Mouse (Mus musculus): ENCODE results near the gene Rec8. TPM values are rescaled to one million over a fixed set of nuclear protein-coding genes. Genes with fewer than 3 reads are reported as not detected.

Rec8 gene
- polyA plus RNA-seq, 1 experiment from 2014 or later = 11.3 TPM

DNA sequence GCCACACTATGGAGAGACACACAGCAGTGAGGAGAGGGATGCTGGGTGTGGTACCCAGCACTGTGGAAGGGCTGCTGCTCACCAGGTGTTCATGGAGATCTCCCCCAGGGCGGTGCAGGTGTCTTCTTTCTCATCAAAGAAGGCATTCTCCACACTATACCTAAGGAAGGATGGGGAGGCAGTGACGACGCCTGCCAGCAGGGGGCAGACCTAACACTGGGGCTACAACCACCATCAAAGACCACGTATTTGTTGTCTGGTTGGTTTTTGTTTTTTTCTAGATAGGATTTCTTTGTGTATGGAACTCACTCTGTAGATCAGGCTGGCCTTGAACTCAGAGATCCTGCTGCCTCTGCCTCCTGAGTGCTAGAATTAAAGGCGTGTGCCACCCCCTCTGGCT is 11.5 kb downstream of the Rec8 start:
- Histone ChIP-seq H3K9me3 (ENCODE audit: control insufficient read depth, low read length) (no peaks in the 10 kb centered on the region), H3K27ac (ENCODE audit: low read length) (no peak overlapping the region), H3K36me3 (ENCODE audit: control insufficient read depth, insufficient read depth) (peaks cover 48% of the 10 kb centered on the region), H3K4me2 (ENCODE audit: low read length) (no peak overlapping the region), H3K9ac (replicated peaks; ENCODE audit: low read depth, low read length) (no peak overlapping the region), H3K27me3 (replicated peaks; ENCODE audit: control insufficient read depth, insufficient read depth, low read length) (no peaks in the 10 kb centered on the region), H3K4me1 (replicated peaks; ENCODE audit: control insufficient read depth, insufficient read depth, low read length) (peaks cover 5% of the 10 kb centered on the region), H3K4me3 (replicated peaks; ENCODE audit: low read length) (no peak overlapping the region)
- no peak for ATAC-seq
- WGBS = 46% methylated on average over 5 of the region's 5 CpGs

DNA sequence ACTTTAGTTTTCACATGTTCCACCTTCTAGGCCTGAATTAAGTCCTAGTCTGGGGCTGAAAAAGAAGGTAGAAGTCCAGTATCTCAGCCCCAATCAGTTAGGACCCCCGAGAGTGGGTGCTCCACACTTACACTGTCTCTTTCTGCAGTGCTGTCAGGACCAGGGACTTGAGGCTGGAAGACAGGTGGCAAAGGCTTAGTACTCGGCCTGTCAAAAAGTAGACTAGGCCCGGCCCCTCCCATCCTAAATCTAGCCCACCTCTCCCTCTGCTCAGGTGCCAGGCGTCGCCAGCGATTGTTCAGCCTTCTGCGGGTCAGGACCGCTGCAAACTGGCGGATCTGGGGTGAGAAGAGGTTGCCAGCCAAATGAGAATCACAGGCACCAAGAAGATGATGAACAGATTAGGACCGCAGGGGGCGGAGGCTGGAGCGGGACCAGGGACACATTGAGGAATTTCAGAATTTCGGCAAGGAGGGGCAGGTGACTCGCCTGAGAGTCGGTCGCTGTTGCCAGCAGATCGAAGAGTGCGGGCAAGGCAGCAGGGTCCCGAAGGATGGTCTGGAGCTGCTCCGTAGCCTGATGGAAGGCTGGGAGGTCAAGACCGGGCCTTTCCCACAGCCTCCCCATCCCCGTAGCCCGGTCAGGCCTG is 17.2 kb downstream of the Rec8 start:
- no peaks in the 10 kb centered on the region for H3K9me3 ChIP-seq (ENCODE audit: control insufficient read depth, low read length)
- peaks cover 18% of the 10 kb centered on the region for H3K4me1 ChIP-seq (replicated peaks; ENCODE audit: control insufficient read depth, insufficient read depth, low read length)
- H3K9ac ChIP-seq (replicated peaks; ENCODE audit: low read depth, low read length) = peak overlapping the region; percentile 72
- ATAC-seq = peak; percentile 35; the same call in 1 of the 2 replicates
- peak overlapping the region; percentile 73 for H3K27ac ChIP-seq (ENCODE audit: low read length)
- H3K27me3 ChIP-seq (replicated peaks; ENCODE audit: control insufficient read depth, insufficient read depth, low read length) = no peaks in the 10 kb centered on the region
- peaks cover 19% of the 10 kb centered on the region for H3K36me3 ChIP-seq (ENCODE audit: control insufficient read depth, insufficient read depth)
- H3K4me3 ChIP-seq (replicated peaks; ENCODE audit: low read length) = peak overlapping the region; percentile 72
- peak overlapping the region; percentile 92 for H3K4me2 ChIP-seq (ENCODE audit: low read length)
- 4% methylated on average over 23 of the region's 23 CpGs for WGBS

DNA sequence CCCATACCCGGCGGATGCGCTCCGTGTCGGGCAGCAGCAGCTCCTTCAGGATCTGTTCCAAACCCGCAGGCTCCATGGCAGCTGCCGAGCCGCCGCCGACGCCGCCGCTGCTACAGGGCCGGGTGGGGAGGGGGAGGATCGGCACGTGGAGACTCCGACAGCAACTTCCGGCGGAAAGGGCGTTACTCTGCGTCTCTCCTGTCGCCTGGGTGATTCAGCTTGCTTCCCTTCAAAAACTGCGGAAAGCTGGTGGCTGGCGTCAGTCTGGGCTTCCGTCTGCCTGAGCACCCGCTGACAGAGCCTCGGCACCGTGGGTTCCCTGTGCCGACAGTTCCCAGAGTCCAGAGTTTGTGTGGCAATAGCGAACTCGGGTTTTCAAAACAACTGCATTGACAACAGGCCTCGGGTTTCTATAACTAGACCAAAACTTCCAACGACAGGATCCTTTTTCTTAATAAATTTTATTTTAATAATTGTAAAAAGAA is 17.7 kb downstream of the Rec8 start, which contains the start of gene Ipo4:
TSS of gene Ipo4 (minus strand) at position 435 of the 485 bp plus-strand sequence.
- 1% methylated on average over 33 of the region's 33 CpGs for WGBS

DNA sequence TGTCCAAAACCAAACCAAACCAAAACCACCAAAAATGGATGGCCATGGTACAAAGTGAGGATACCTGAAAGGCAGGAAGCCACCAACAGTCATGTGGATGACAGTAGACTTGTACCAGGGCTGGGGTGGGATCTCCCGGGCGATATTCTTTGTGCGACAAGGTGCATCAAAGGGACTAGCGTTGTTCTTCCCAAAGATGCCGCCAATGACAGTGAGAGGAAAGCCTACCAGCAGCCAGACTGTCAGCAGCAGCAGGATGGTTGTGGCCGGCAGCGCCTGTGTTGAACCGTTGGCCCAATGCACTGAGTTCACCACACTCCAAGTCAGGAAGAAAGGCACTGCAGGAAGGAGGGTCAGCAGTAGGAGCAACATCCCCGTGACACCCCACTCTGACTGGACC is 20.0 kb downstream of the Rec8 start, which contains the start of gene Gm49378:
TSS of gene Gm49378 (minus strand) at position 101 of the 400 bp plus-strand sequence.
- no peak for ATAC-seq
- Histone ChIP-seq H3K9ac (replicated peaks; ENCODE audit: low read depth, low read length) (no peak within 1 kb of the TSS), H3K4me1 (replicated peaks; ENCODE audit: control insufficient read depth, insufficient read depth, low read length) (peaks cover 24% of the 10 kb centered on the region), H3K36me3 (ENCODE audit: control insufficient read depth, insufficient read depth) (peaks cover 22% of the 10 kb centered on the region), H3K4me3 (replicated peaks; ENCODE audit: low read length) (no peak within 1 kb of the TSS), H3K27me3 (replicated peaks; ENCODE audit: control insufficient read depth, insufficient read depth, low read length) (no peaks in the 10 kb centered on the region), H3K9me3 (ENCODE audit: control insufficient read depth, low read length) (no peaks in the 10 kb centered on the region), H3K4me2 (ENCODE audit: low read length) (no peak within 1 kb of the TSS), H3K27ac (ENCODE audit: low read length) (no peak within 1 kb of the TSS)
- 95% methylated on average over 9 of the region's 9 CpGs for WGBS

More for the DNA sequence above, 17.7 kb downstream of the Rec8 start, which contains the start of gene Ipo4:
- H3K9ac ChIP-seq (replicated peaks; ENCODE audit: low read depth, low read length) = peak within 1 kb of the TSS; percentile 72
- H3K36me3 ChIP-seq (ENCODE audit: control insufficient read depth, insufficient read depth) = peaks cover 18% of the 10 kb centered on the region
- no peaks in the 10 kb centered on the region for H3K27me3 ChIP-seq (replicated peaks; ENCODE audit: control insufficient read depth, insufficient read depth, low read length)
- peak within 1 kb of the TSS; percentile 92 for H3K4me2 ChIP-seq (ENCODE audit: low read length)
- H3K27ac ChIP-seq (ENCODE audit: low read length) = peak within 1 kb of the TSS; percentile 73
- no peaks in the 10 kb centered on the region for H3K9me3 ChIP-seq (ENCODE audit: control insufficient read depth, low read length)
- H3K4me1 ChIP-seq (replicated peaks; ENCODE audit: control insufficient read depth, insufficient read depth, low read length) = peaks cover 18% of the 10 kb centered on the region
- peak; percentile 96 for ATAC-seq
- peak within 1 kb of the TSS; percentile 72 for H3K4me3 ChIP-seq (replicated peaks; ENCODE audit: low read length)

DNA sequence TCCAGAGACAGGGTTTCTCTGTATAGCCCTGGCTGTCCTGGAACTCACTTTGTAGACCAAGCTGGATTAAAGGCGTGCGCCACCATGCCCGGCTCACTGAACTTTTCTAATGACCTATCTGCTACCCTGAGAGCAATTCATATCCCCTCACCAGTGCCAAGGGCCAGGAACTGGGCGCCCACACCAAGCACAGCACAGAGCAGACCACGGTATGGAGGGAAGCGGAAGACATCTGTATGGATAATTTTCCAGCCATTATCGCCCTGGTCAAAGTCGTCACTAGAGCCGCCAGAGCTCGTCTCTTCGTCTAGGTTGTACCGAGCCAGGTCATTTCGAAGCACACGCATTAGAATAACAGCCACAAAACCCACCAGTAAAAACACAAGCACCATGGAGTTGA is 23.0 kb downstream of the Rec8 start:
- Histone ChIP-seq H3K9me3 (ENCODE audit: control insufficient read depth, low read length) (no peaks in the 10 kb centered on the region), H3K4me3 (replicated peaks; ENCODE audit: low read length) (no peak overlapping the region), H3K9ac (replicated peaks; ENCODE audit: low read depth, low read length) (no peak overlapping the region), H3K4me2 (ENCODE audit: low read length) (no peak overlapping the region), H3K4me1 (replicated peaks; ENCODE audit: control insufficient read depth, insufficient read depth, low read length) (peaks cover 24% of the 10 kb centered on the region), H3K36me3 (ENCODE audit: control insufficient read depth, insufficient read depth) (peaks cover 20% of the 10 kb centered on the region), H3K27me3 (replicated peaks; ENCODE audit: control insufficient read depth, insufficient read depth, low read length) (no peaks in the 10 kb centered on the region), H3K27ac (ENCODE audit: low read length) (no peak overlapping the region)
- no peak for ATAC-seq
- 98% methylated on average over 14 of the region's 14 CpGs for WGBS

DNA sequence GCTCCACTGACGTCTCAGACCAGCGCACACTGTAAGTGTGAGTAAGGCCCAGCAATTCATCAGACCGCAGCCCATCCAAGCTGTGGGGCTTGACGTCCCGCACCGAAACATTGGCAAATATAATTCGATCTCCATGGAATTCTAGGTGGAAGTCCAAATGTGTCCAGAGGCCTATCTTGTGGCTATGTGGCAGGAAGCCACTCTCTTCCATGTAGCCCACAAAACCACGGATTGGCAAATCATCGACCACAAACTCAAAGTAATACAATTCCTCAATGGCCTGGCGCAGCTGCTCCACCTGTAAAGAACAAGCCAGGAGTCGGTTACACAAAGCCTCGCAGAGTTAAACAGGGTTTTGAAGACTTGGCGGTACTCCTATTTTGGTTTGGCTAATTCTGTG is 23.5 kb downstream of the Rec8 start:
- WGBS = 98% methylated on average over 13 of the region's 13 CpGs
- H3K9ac ChIP-seq (replicated peaks; ENCODE audit: low read depth, low read length) = no peak overlapping the region
- no peaks in the 10 kb centered on the region for H3K9me3 ChIP-seq (ENCODE audit: control insufficient read depth, low read length)
- peaks cover 20% of the 10 kb centered on the region for H3K36me3 ChIP-seq (ENCODE audit: control insufficient read depth, insufficient read depth)
- no peak overlapping the region for H3K4me3 ChIP-seq (replicated peaks; ENCODE audit: low read length)
- no peak for ATAC-seq
- peaks cover 21% of the 10 kb centered on the region for H3K4me1 ChIP-seq (replicated peaks; ENCODE audit: control insufficient read depth, insufficient read depth, low read length)
- H3K4me2 ChIP-seq (ENCODE audit: low read length) = no peak overlapping the region
- H3K27ac ChIP-seq (ENCODE audit: low read length) = no peak overlapping the region
- H3K27me3 ChIP-seq (replicated peaks; ENCODE audit: control insufficient read depth, insufficient read depth, low read length) = no peaks in the 10 kb centered on the region

DNA sequence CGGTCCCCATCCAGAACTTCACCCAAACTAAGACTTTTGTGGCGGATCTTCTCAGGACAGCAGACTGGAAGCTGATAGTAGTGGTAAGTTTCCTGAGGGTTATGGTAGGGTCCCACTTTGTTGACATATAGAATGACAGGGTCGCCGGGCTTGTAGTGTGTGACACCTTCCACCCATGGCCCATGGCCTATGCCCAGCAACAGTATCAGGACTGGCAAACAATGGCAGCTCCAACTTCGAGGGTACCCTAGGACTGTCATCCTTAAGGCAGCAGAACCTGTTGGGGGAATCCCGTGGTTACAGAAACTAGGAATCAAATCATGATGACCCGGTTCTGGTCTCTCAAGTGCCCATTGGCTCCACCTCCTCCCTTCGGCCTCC is 24.8 kb downstream of the Rec8 start:
- Histone ChIP-seq H3K4me1 (replicated peaks; ENCODE audit: control insufficient read depth, insufficient read depth, low read length) (peaks cover 21% of the 10 kb centered on the region), H3K4me2 (ENCODE audit: low read length) (peak overlapping the region; percentile 84), H3K27ac (ENCODE audit: low read length) (peak overlapping the region; percentile 97), H3K27me3 (replicated peaks; ENCODE audit: control insufficient read depth, insufficient read depth, low read length) (no peaks in the 10 kb centered on the region), H3K9ac (replicated peaks; ENCODE audit: low read depth, low read length) (peak overlapping the region; percentile 97), H3K9me3 (ENCODE audit: control insufficient read depth, low read length) (no peaks in the 10 kb centered on the region), H3K4me3 (replicated peaks; ENCODE audit: low read length) (peak overlapping the region; percentile 99), H3K36me3 (ENCODE audit: control insufficient read depth, insufficient read depth) (peaks cover 14% of the 10 kb centered on the region)
- WGBS = 23% methylated on average over 8 of the region's 8 CpGs
- ATAC-seq = peak; percentile 35

DNA sequence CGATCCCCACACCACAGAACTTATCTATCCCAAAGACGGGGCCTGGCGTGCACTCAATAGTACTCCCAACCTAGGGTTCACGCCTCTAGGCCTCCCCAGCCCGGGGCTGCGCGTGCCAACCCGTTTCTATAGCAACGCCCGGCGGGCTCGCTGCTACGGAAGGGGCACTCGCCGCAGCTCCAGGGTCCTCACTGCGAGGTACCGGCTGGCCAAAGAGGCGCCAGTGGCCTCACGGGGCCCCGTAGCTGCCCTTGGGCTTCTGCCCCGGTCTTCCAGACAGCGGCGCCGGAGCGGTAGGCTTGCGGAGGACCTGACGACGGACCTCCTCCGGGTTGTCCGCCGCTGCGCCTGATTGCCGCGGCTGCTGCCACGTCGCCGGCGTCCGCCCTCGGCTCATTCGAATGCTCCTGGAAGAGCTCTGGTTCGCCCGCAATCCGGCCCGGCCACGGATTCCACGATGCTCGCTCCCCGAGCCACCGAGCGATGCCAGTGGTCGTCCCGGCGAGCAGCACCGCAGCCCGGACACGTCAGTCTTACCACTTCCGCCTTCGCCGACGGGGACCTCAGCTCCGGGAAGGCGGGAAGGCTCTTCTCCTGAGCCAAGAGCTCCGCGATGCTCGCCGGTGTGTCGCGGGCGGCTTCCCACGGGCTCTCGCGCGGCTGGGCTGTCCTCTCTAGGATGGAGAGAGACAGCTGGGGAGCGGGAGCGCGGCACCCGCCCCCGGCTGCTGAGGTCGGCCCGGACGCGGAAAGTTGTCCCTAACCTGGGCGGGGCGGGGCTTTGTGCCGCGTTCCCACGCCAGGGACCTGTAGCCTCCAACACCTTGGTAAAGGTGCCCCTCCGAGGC is 25.4 kb downstream of the Rec8 start, which contains the start of gene Tm9sf1:
TSS of gene Tm9sf1 (minus strand) at position 747 of the 848 bp plus-strand sequence.
- H3K9me3 ChIP-seq (ENCODE audit: control insufficient read depth, low read length) = no peaks in the 10 kb centered on the region
- peak within 1 kb of the TSS; percentile 99 for H3K4me3 ChIP-seq (replicated peaks; ENCODE audit: low read length)
- ATAC-seq = peak; percentile 91
- H3K4me2 ChIP-seq (ENCODE audit: low read length) = peak within 1 kb of the TSS; percentile 84
- peak within 1 kb of the TSS; percentile 97 for H3K9ac ChIP-seq (replicated peaks; ENCODE audit: low read depth, low read length)
- no peaks in the 10 kb centered on the region for H3K27me3 ChIP-seq (replicated peaks; ENCODE audit: control insufficient read depth, insufficient read depth, low read length)
- WGBS = under 1% methylated on average over 89 of the region's 89 CpGs
- peaks cover 9% of the 10 kb centered on the region for H3K36me3 ChIP-seq (ENCODE audit: control insufficient read depth, insufficient read depth)
- H3K27ac ChIP-seq (ENCODE audit: low read length) = peak within 1 kb of the TSS; percentile 97
- peaks cover 21% of the 10 kb centered on the region for H3K4me1 ChIP-seq (replicated peaks; ENCODE audit: control insufficient read depth, insufficient read depth, low read length)

DNA sequence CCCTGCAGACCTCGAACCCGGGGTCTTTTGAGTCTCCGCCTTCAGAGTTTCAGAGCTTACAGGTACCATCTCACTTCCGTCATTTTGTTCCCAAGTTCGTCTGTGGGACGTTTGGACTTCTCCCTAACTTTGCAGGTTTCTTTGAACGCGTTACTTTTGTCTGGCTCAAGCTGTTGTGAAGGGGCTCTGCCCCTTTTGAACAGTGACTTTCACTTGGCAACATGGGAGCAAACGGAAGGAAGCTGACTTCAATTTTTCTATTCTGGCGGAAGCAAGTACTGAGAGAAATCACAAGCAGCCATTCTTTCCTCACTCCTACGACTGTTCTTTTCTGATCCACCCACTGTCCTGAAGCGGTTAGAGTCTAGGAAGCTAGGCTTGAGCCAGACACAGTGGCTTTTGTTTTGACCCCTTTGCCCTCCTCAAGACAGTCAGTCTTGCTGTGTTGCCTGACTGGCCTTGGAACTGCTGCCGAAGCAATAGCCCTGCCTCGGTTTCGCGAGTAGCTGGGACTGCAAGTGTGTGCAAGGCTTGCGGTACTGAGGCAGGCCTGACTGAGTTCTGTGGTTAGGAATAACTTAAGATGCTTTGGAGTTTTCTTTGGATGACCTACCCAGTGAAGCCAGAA is 26.5 kb downstream of the Rec8 start:
- peak overlapping the region; percentile 97 for H3K9ac ChIP-seq (replicated peaks; ENCODE audit: low read depth, low read length)
- WGBS = 25% methylated on average over 17 of the region's 17 CpGs
- no peaks in the 10 kb centered on the region for H3K9me3 ChIP-seq (ENCODE audit: control insufficient read depth, low read length)
- peak overlapping the region; percentile 84 for H3K4me2 ChIP-seq (ENCODE audit: low read length)
- no peaks in the 10 kb centered on the region for H3K27me3 ChIP-seq (replicated peaks; ENCODE audit: control insufficient read depth, insufficient read depth, low read length)
- ATAC-seq = no peak
- H3K4me3 ChIP-seq (replicated peaks; ENCODE audit: low read length) = peak overlapping the region; percentile 99
- H3K4me1 ChIP-seq (replicated peaks; ENCODE audit: control insufficient read depth, insufficient read depth, low read length) = peaks cover 21% of the 10 kb centered on the region
- H3K36me3 ChIP-seq (ENCODE audit: control insufficient read depth, insufficient read depth) = peaks cover 9% of the 10 kb centered on the region
- H3K27ac ChIP-seq (ENCODE audit: low read length) = no peak overlapping the region

All from forebrain, embryonic 16.5 days (tissue).